Mouse (Mus musculus): ENCODE measurements at regions not wholly inside any gene's neighbourhood (a gene's known extent, or its start where the extent isn't known, plus 50 kb on each side); places are given as distances from the start of the nearest gene placed in this dataset.

GRCm38 (mm10) chr9:13905086-13905669 lies 77.7 kb downstream of the Fam76b start:
- no peaks in the 10 kb centered on the region for H3K9me3 ChIP-seq (replicated peaks; ENCODE audit: control insufficient read depth, low read length)
- no peak overlapping the region for H3K27ac ChIP-seq (ENCODE audit: low read depth)
- no peak overlapping the region for H3K4me2 ChIP-seq (ENCODE audit: low read depth, low read length)
- no peaks in the 10 kb centered on the region for H3K27me3 ChIP-seq (ENCODE audit: control insufficient read depth, insufficient read depth, low read length)
- ATAC-seq (ENCODE audit: insufficient read depth, low read depth), result no peak
- DNase-seq (ENCODE audit: low spot score), result no peak
- H3K4me3 ChIP-seq (ENCODE audit: low read depth, low read length), result no peak overlapping the region
- H3K36me3 ChIP-seq (replicated peaks; ENCODE audit: control insufficient read depth, insufficient read depth, low read length), result no peaks in the 10 kb centered on the region
- no peak overlapping the region for H3K9ac ChIP-seq (replicated peaks; ENCODE audit: low read depth, low read length)
- TF ChIP-seq EP300 (IDR thresholded peaks at IDR 0.05; ENCODE audit: low read depth) (no peak), CTCF (IDR thresholded peaks at IDR 0.05; ENCODE audit: low read depth) (no peak)
- 82% methylated on average over 14 of the region's 14 CpGs for WGBS
- H3K4me1 ChIP-seq (ENCODE audit: control insufficient read depth, insufficient read depth), result no peaks in the 10 kb centered on the region

DNA sequence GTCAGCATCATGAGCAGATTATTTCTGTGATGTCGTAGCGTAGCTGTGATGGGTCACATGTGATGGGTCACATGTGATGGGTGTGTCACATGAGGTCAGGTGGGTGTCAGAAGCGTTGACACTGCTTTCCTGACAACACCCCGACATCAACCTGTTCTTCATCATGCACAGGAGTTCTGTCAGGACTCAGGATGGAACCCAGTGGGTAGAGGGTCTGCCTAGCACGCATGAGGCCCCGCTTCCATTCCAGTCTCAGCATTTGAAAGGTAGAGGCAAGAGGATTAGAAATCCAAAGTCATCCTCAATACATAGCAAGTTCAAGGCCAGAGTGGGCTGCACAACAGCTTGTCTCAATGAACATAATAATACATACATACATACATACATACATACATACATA lies 79.2 kb downstream of the Fam76b start:
- H3K9ac ChIP-seq (replicated peaks; ENCODE audit: low read depth, low read length), result no peak overlapping the region
- H3K9me3 ChIP-seq (replicated peaks; ENCODE audit: control insufficient read depth, low read length), result no peaks in the 10 kb centered on the region
- no peaks in the 10 kb centered on the region for H3K4me1 ChIP-seq (ENCODE audit: control insufficient read depth, insufficient read depth)
- H3K4me3 ChIP-seq (ENCODE audit: low read depth, low read length), result no peak overlapping the region
- WGBS, result 88% methylated on average over 6 of the region's 6 CpGs
- DNase-seq (ENCODE audit: low spot score), result no peak
- H3K4me2 ChIP-seq (ENCODE audit: low read depth, low read length), result no peak overlapping the region
- H3K27me3 ChIP-seq (ENCODE audit: control insufficient read depth, insufficient read depth, low read length), result no peaks in the 10 kb centered on the region
- no peak for TF ChIP-seq CTCF (IDR thresholded peaks at IDR 0.05; ENCODE audit: low read depth)
- TF ChIP-seq EP300 (IDR thresholded peaks at IDR 0.05; ENCODE audit: low read depth), result no peak
- no peaks in the 10 kb centered on the region for H3K36me3 ChIP-seq (replicated peaks; ENCODE audit: control insufficient read depth, insufficient read depth, low read length)
- H3K27ac ChIP-seq (ENCODE audit: low read depth), result no peak overlapping the region
- ATAC-seq (ENCODE audit: insufficient read depth, low read depth), result no peak

DNA sequence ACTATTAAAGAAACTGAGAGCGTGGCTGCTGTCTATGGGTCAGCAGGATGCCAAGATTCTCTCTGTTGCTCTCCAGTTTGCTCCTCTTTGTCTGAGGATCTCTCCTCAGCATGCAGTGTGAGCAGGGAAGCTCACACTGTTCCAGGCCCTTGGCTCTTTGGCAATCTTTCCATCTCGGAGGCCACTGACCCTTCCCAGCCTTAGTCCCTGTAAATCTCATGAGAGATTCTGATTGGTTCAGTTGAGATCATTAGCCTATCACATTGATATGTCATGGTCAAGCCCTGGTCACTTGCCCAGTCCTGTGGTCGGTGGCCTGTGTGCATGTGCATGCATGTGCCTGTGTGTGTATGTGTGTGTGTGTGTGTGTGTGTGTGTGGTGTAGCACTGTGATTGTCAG lies 82.1 kb downstream of the Fam76b start:
- TF ChIP-seq CTCF (IDR thresholded peaks at IDR 0.05; ENCODE audit: low read depth), result no peak
- no peak for TF ChIP-seq EP300 (IDR thresholded peaks at IDR 0.05; ENCODE audit: low read depth)
- no peaks in the 10 kb centered on the region for H3K9me3 ChIP-seq (replicated peaks; ENCODE audit: control insufficient read depth, low read length)
- H3K4me2 ChIP-seq (ENCODE audit: low read depth, low read length), result no peak overlapping the region
- no peak for ATAC-seq (ENCODE audit: insufficient read depth, low read depth)
- H3K9ac ChIP-seq (replicated peaks; ENCODE audit: low read depth, low read length), result no peak overlapping the region
- H3K4me3 ChIP-seq (ENCODE audit: low read depth, low read length), result no peak overlapping the region
- H3K27me3 ChIP-seq (ENCODE audit: control insufficient read depth, insufficient read depth, low read length), result no peaks in the 10 kb centered on the region
- no peaks in the 10 kb centered on the region for H3K4me1 ChIP-seq (ENCODE audit: control insufficient read depth, insufficient read depth)
- no peak for DNase-seq (ENCODE audit: low spot score)
- H3K36me3 ChIP-seq (replicated peaks; ENCODE audit: control insufficient read depth, insufficient read depth, low read length), result no peaks in the 10 kb centered on the region
- H3K27ac ChIP-seq (ENCODE audit: low read depth), result no peak overlapping the region
- WGBS, result 54% methylated on average over 3 of the region's 3 CpGs

DNA sequence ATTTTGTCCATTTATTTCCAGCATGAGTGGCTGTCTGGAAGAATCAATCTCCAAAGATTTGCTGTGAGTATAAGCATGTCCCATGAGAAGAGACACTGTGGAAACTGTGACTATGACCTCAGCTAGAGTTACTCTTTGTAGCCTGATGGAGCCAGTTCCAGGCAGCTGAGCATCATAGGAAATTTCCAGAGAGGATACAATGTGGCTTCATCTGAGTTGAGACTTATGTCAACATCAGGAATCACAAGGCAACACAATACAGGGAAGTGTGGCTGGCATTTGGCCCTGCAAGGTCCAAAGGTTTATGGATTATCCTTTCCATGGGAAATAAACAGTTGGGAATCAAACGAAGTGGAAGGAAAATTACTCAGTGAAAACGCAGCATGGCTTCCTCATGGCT lies 82.6 kb downstream of the Fam76b start:
- Histone ChIP-seq H3K9me3 (replicated peaks; ENCODE audit: control insufficient read depth, low read length) (no peaks in the 10 kb centered on the region), H3K4me1 (ENCODE audit: control insufficient read depth, insufficient read depth) (no peaks in the 10 kb centered on the region), H3K27ac (ENCODE audit: low read depth) (no peak overlapping the region), H3K4me3 (ENCODE audit: low read depth, low read length) (no peak overlapping the region), H3K4me2 (ENCODE audit: low read depth, low read length) (no peak overlapping the region), H3K36me3 (replicated peaks; ENCODE audit: control insufficient read depth, insufficient read depth, low read length) (no peaks in the 10 kb centered on the region), H3K9ac (replicated peaks; ENCODE audit: low read depth, low read length) (no peak overlapping the region), H3K27me3 (ENCODE audit: control insufficient read depth, insufficient read depth, low read length) (no peaks in the 10 kb centered on the region)
- peak; percentile 33; the same call in 1 of the 2 replicates for ATAC-seq (ENCODE audit: insufficient read depth, low read depth)
- DNase-seq (ENCODE audit: low spot score), result peak; percentile 36
- TF ChIP-seq CTCF (IDR thresholded peaks at IDR 0.05; ENCODE audit: low read depth), result no peak
- no peak for TF ChIP-seq EP300 (IDR thresholded peaks at IDR 0.05; ENCODE audit: low read depth)
- WGBS, result 69% methylated on average over 2 of the region's 2 CpGs

GRCm38 (mm10) chr9:13913459-13913858 lies 85.9 kb downstream of the Fam76b start:
- Histone ChIP-seq H3K27ac (ENCODE audit: low read depth) (no peak overlapping the region), H3K36me3 (replicated peaks; ENCODE audit: control insufficient read depth, insufficient read depth, low read length) (no peaks in the 10 kb centered on the region), H3K4me1 (ENCODE audit: control insufficient read depth, insufficient read depth) (no peaks in the 10 kb centered on the region), H3K4me3 (ENCODE audit: low read depth, low read length) (no peak overlapping the region), H3K9ac (replicated peaks; ENCODE audit: low read depth, low read length) (no peak overlapping the region), H3K27me3 (ENCODE audit: control insufficient read depth, insufficient read depth, low read length) (no peaks in the 10 kb centered on the region), H3K4me2 (ENCODE audit: low read depth, low read length) (no peak overlapping the region), H3K9me3 (replicated peaks; ENCODE audit: control insufficient read depth, low read length) (no peaks in the 10 kb centered on the region)
- TF ChIP-seq CTCF (IDR thresholded peaks at IDR 0.05; ENCODE audit: low read depth) (no peak), EP300 (IDR thresholded peaks at IDR 0.05; ENCODE audit: low read depth) (no peak)
- WGBS, result 74% methylated on average over 3 of the region's 3 CpGs
- ATAC-seq (ENCODE audit: insufficient read depth, low read depth) (no peak), DNase-seq (ENCODE audit: low spot score) (no peak)

GRCm38 (mm10) chr9:13914131-13914530 lies 86.6 kb downstream of the Fam76b start:
- WGBS, result 82% methylated on average over 9 of the region's 9 CpGs
- H3K27me3 ChIP-seq (ENCODE audit: control insufficient read depth, insufficient read depth, low read length), result no peaks in the 10 kb centered on the region
- ATAC-seq (ENCODE audit: insufficient read depth, low read depth), result no peak

More at GRCm38 (mm10) chr9:13914131-13914530, 86.6 kb downstream of the Fam76b start:
- Histone ChIP-seq H3K27ac (ENCODE audit: low read depth) (no peak overlapping the region), H3K9ac (replicated peaks; ENCODE audit: low read depth, low read length) (no peak overlapping the region), H3K4me1 (ENCODE audit: control insufficient read depth, insufficient read depth) (no peaks in the 10 kb centered on the region), H3K9me3 (replicated peaks; ENCODE audit: control insufficient read depth, low read length) (no peaks in the 10 kb centered on the region), H3K4me3 (ENCODE audit: low read depth, low read length) (no peak overlapping the region), H3K4me2 (ENCODE audit: low read depth, low read length) (no peak overlapping the region), H3K36me3 (replicated peaks; ENCODE audit: control insufficient read depth, insufficient read depth, low read length) (no peaks in the 10 kb centered on the region)
- TF ChIP-seq CTCF (IDR thresholded peaks at IDR 0.05; ENCODE audit: low read depth) (no peak), EP300 (IDR thresholded peaks at IDR 0.05; ENCODE audit: low read depth) (no peak)
- no peak for DNase-seq (ENCODE audit: low spot score)
